Mouse (Mus musculus) lung, adult 2 months (tissue): Measurements from ENCODE around the gene Ccdc194. TPM values are rescaled to one million over a fixed set of nuclear protein-coding genes. Genes with fewer than 3 reads are reported as not detected.

ENCODE experiments used
- DNase-seq: peaks from one replicate; pipeline ENCODE4 v3.0.0; 2022
- H3K4me1 ChIP-seq: fragments of 200-500 bp; 2 replicates; pipeline ENCODE4 v1.6.1; 2011; ENCODE audit warnings: low read length; ENCODE audit not compliant: control insufficient read depth, insufficient read depth
- H3K4me3 ChIP-seq: fragments of 200-500 bp; replicated peaks from 2 replicates; pipeline ENCODE3; 2011; ENCODE audit warnings: low read depth, mild to moderate bottlenecking, control low read depth, low read length; ENCODE audit errors: extremely low read depth
- CTCF ChIP-seq: fragments of 200-500 bp; IDR thresholded peaks from 2 replicates; pipeline ENCODE4 v1.5.1; 2011; ENCODE audit warnings: mild to moderate bottlenecking, low read length, control low read depth; ENCODE audit not compliant: insufficient read depth
- POLR2A ChIP-seq: fragments of 200-500 bp; IDR thresholded peaks from 2 replicates; pipeline ENCODE4 v1.6.1; 2011; ENCODE audit warnings: low read depth, mild to moderate bottlenecking, control low read depth, low read length, borderline replicate concordance; ENCODE audit errors: extremely low read depth
- WGBS: fragments of 180-500 bp; shearing (Covaris S2); methylation state at CpG from one replicate; pipeline ENCODE4 v1.1.7; 2018; 5-methylcytosine and 5-hydroxymethylcytosine counted together
- polyA plus RNA-seq: library from polyadenylated mRNA; depleted of rRNA; stranded (reverse); fragments of >200 nt; gene quantifications from 2 replicates; pipeline ENCODE4 v1.2.3, GENCODE M21; 2012

The Ccdc194 gene
- polyA plus RNA-seq, 1 experiment = 0.49 TPM

DNA sequence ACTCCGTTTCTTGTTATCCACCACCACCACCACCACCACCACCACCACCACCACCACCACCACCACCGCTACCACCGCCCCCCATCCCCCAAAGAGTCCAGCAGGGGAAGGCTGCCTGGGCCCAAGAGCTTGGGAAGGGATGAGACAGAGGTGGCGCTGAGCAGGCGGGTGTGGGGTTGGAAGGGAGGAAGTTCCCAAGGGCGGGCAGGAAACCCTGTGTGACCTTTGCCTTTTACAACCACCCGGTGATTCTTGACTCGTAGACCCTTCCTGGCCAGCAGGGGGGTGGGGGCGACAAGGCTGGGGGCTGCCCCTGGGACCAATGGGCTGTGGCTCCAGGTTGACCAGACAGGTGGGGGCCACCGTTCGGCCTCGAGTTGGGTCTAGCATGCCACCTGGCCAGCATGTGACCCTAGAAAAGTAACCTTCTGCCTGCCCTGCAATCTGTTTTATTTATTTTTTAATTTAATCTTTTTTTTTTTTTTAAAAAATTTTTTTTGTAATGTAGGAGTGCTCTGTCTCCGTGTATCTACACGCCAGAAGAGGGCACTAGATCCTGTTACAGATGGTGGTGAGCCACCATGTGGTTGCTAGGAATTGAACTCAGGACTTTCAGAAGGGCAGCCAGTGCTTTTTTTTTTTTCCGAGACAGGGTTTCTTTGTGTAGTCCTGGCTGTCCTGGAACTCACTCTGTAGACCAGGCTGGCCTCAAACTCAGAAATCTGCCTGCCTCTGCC, 12.3 kb downstream of the Ccdc194 start:
- Histone ChIP-seq H3K4me3 (no peak overlapping the region), H3K4me1 (peaks cover 8% of the 10 kb centered on the region)
- 52% methylated on average over 15 of the region's 15 CpGs for WGBS
- DNase-seq = no peak
- TF ChIP-seq POLR2A = no peak
- no peak for TF ChIP-seq CTCF

DNA sequence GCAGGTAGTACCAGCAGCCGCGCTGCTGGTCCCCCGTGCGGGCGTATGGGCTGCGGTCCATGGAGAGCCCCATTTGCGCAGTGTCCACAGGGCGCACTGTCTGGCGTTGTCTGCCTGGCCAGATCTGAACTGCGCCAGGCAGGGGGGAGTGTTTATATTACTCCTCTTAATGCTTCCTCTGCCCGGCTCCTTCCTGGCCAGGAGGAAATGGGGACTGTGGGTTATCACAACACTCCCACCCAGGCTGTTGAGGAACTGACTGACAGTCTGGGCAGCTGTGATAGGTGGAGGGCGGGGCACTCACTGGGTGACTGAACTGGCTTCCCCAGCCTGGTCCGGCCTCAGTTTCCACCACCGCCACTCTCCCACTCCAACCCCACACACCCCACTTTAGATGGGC, 13.9 kb downstream of the Ccdc194 start, which contains the start of gene Plvap:
Plvap (minus strand) TSS at position 109 of the 400 bp plus-strand sequence.
- peak; percentile 90; the same call in 1 of the 2 replicates for TF ChIP-seq POLR2A
- no peak for TF ChIP-seq CTCF
- Histone ChIP-seq H3K4me3 (peak within 1 kb of the TSS; percentile 96), H3K4me1 (peaks cover 8% of the 10 kb centered on the region)
- DNase-seq = peak; percentile 35
- 17% methylated on average over 14 of the region's 14 CpGs for WGBS

DNA sequence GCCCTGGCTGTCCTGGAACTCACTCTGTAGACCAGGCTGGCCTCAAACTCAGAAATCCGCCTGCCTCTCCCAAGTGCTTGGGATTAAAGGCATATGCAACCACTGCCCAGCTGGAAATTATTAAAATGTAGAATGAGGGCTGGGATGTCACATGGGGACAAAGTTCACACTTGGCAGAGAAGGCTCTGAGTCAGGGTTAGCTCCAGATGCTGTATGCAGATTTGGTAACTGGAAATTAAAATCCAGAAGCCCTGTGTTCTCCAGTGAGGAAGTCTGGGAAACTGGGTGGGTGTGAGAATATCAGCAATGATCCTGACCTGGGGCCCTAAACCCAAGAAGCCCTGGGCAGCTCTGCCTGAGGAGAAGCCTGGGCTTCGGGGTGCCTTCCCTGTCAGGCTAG, 16.2 kb downstream of the Ccdc194 start:
- WGBS = 50% methylated on average over 2 of the region's 2 CpGs
- Histone ChIP-seq H3K4me3 (peak overlapping the region; percentile 40), H3K4me1 (peaks cover 8% of the 10 kb centered on the region)
- no peak for DNase-seq
- TF ChIP-seq CTCF (no peak), POLR2A (no peak)

DNA sequence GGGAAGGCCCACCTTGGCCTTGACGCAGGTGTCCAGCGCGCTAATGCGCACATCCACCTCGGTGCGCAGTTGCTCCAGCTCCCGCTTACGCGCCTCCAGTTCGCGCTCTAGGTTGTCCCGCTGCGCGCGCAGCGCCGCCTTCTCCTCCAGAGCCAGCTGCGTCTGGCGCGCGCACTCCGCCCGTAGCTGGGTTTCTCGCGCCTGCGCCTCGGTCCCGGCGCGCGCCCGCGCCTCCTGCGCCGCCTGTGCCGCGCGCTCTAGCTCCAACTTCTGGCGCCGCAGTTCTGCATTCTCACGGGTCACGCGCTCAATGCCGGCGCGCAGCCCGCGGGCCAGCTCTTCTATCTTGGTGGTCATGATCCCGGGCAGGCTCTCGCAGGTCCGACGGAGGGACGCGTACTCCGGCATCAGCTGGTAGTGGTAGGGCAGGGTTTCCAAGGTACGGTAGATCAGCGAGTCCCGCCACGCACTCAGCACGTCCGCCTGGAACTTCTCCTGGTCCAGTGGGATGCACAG, 17.9 kb downstream of the Ccdc194 start:
- peak; percentile 31 for DNase-seq

DNA sequence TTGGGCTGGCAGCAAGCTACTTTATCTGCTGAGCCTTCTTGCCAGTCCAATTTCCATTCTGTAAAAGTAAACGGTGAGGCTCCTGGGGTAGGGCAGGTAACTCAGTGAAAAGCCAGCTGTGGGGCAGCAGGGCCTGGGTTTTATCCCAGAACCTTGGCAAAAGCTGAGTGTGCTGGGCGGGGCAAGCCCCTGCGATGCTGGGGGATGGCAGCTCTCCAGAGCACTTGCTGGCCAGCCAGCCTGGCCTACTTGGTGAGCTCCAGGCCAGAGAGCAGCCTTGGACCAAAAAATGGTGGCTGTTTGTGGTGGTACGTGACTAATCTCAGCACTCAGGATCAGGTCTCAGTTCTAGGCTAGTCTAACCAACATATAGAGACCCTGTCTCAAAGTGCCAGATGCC, 19.5 kb downstream of the Ccdc194 start:
- no peak for TF ChIP-seq POLR2A
- TF ChIP-seq CTCF = no peak
- H3K4me3 ChIP-seq = no peak overlapping the region
- peaks cover 5% of the 10 kb centered on the region; the same call in 1 of the 2 replicates for H3K4me1 ChIP-seq
- DNase-seq = no peak
- WGBS = 61% methylated on average over 4 of the region's 4 CpGs

More for the DNA sequence above, 17.9 kb downstream of the Ccdc194 start:
- Histone ChIP-seq H3K4me1 (peaks cover 5% of the 10 kb centered on the region), H3K4me3 (peak overlapping the region; percentile 46)
- WGBS = 1% methylated on average over 61 of the region's 61 CpGs
- TF ChIP-seq POLR2A (no peak), CTCF (no peak)

DNA sequence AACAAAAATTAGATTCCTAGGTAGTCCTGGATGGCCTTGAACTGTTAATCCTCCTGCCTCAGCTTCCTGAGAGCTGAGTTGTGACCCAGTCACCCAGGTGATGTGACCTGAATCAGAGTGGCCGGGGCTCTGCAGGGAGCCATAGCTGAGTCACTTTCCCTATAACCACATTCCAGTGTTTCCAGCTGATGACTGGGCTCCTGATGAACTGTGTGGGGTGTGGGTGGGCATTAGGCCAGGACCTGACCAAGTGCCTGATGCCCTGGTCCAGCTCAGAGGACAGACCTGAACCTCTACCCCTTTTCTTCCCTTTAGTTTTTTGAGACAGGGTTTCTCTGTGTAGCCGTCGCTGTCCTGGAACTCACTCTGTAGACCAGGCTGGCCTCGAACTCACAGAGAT, 20.2 kb downstream of the Ccdc194 start:
- Histone ChIP-seq H3K4me3 (no peak overlapping the region), H3K4me1 (peaks cover 5% of the 10 kb centered on the region; the same call in 1 of the 2 replicates)
- no peak for DNase-seq
- WGBS = 88% methylated on average over 4 of the region's 4 CpGs
- TF ChIP-seq CTCF (no peak), POLR2A (no peak)

DNA sequence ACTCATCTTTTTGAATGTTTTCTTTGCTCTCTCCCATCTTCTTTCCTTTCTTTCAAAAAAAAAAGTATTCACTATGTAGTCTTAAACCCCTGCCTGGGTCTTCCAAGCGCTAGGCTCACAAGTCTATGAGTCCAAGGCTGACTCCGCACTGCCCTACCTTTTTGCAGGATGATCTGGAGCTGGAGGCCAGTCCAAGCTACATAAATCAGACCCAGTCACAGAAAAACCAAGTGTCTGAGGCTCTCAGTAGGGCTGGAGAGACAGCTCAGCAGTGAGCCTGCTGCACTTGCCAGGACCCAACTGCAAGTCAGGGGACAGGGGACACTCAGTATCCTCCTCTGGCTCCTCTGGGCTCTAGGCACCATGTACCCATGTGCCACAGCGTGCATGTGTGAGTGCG, 21.2 kb downstream of the Ccdc194 start:
- no peak for TF ChIP-seq CTCF
- 0 out of 2 replicates have a peak, but pooled peaks have one; percentile 11 for TF ChIP-seq POLR2A
- no peak for DNase-seq
- Histone ChIP-seq H3K4me3 (no peak overlapping the region), H3K4me1 (peaks cover 7% of the 10 kb centered on the region)
- 91% methylated on average over 4 of the region's 4 CpGs for WGBS

DNA sequence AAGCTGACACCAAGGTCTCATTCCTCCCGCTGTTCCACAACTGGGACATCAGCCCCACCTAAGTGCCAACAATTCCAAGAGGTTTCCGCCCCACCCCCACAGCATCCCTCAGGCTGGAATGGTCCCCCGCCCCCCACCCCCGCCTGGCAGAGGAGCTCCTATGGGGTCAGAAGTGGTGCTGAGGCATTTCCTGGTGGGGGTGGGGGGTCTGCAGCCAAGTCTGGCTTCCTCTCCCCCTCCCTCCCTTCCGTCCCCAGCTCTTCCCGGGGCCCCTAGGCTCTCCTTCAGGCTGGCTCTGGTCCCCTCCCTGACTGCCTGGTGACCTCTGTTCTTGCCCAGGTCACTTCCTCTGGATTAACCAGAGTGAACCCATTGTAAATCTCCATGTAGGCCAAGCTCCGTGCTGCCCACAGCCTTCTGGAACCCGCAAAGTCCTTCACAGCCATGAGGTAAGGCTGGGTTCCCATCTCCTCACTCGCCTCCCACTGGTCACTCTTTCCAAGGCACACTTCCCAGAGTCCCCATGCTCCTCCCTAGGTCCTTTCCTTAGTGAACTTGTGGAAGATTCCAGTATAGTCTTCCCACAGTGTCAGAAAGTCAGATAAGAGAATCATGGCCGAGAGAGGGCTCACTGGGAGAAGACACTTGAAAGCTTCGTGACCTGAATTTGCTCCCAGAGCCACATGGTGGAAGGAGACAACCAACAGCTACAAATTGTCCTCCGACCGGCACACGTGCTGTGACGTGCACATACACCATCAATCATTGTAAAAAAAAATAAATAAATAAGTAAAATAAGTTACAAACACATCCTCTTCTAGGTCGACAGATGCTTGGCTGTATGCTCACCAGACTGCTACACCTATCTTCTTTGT, 26.5 kb downstream of the Ccdc194 start:
- no peak for DNase-seq
- no peak for TF ChIP-seq POLR2A
- no peak for TF ChIP-seq CTCF
- H3K4me1 ChIP-seq = peaks cover 31% of the 10 kb centered on the region
- H3K4me3 ChIP-seq = no peak overlapping the region
- 25% methylated on average over 16 of the region's 16 CpGs for WGBS

DNA sequence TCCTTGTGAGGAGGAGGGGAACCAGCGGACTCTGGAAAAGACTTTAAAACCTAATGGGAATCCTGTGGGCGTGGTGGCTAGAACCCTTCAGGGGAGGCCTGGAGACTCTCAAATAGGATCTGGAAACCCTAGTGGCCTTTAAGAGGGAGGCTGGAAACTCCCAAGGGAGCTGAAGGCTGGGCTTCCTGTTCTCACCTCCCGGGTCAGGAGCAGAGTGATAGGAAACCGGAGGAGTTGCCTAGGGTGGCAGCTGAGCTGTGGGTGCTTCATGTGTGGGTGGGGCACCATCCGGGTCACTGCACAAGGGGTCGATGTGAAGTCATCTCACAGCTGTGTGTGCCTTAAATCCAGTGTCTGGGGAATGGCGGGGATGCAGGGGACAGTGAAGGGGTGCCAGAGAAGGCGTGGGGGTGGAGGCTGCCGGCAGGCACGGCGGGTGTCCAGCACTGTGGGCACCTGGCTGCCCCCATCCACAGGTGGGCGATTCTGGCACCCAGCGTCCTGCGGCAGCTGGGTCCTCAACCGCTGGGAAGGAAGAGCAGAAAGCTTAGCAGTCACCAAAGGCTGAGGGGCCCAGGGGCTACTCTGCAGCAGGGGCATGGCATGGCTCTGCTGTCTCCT, 27.5 kb downstream of the Ccdc194 start:
- DNase-seq = no peak
- Histone ChIP-seq H3K4me1 (peaks cover 31% of the 10 kb centered on the region), H3K4me3 (no peak overlapping the region)
- 31% methylated on average over 15 of the region's 15 CpGs for WGBS
- TF ChIP-seq CTCF (no peak), POLR2A (no peak)
